Mouse (Mus musculus): ENCODE data around the gene Ccser2.

GRCm38 (mm10) chr14:36952142-36952541 lies 16.4 kb downstream of the Ccser2 start:
- peak; percentile 30 for TF ChIP-seq CTCF (IDR thresholded peaks at IDR 0.05; ENCODE audit: low read depth, low read length)
- no peak for TF ChIP-seq POLR2A (IDR thresholded peaks at IDR 0.05; ENCODE audit: insufficient read depth, low read length)
- no peak for TF ChIP-seq EP300 (IDR thresholded peaks at IDR 0.05; ENCODE audit: insufficient read depth, low read depth, low read length)

Measured in ES-Bruce4 (cell line).